ENCODE assay signal across 29 mouse cellular contexts in the genomic region with DNA sequence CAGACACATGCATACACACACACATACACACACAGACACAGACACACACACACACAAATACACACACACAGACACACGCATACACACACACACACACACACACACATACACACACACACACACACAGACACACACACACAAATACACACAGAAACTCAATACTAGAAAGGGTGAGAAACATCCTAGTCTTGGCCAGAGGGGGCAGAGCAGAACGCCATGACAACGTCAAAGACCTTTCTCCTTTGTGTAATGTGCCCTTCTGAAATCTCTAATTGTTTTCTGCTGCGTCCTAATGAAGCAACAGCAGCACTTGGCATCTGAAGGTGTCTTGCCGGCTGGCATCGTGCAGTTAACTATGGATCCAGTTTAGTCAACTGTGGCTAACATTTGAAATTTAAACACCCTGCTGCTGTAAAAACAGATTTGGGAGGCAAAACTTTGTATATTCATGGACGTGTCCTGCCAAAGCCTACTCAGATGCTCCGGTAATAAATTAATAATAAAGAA.
DNase-seq lines count a peak whose midpoint lies in the region; ATAC-seq and TF ChIP-seq lines count a peak whose summit lies in the region.
"Had no signal": no experiment of that assay in that cellular context is flagged by ENCODE, and none has a peak within 500 bp of the region (broad histone marks: within the 10 kb centered on the region; RNA-seq: fewer than 3 reads in every experiment).

No protein-coding gene starts in this region.

- TF ChIP-seq POLR2A in lung, adult 2 months (IDR thresholded peaks at IDR 0.05; ENCODE audit: borderline replicate concordance, extremely low read depth, low read depth, low read length): no peak

- no peaks in the 10 kb centered on the region for H3K27me3 ChIP-seq in lung, embryonic 14.5 days (ENCODE audit: insufficient read depth, low read length)
- H3K27me3 ChIP-seq in midbrain, postnatal 0 days (ENCODE audit: insufficient read depth, low read length): no peaks in the 10 kb centered on the region
- no peaks in the 10 kb centered on the region for H3K27me3 ChIP-seq in midbrain, embryonic 16.5 days (ENCODE audit: control insufficient read depth, insufficient read depth, low read depth, low read length)
- H3K27me3 ChIP-seq in forebrain, embryonic 14.5 days (replicated peaks; ENCODE audit: control insufficient read depth, insufficient read depth, low read length): no peaks in the 10 kb centered on the region
- H3K27me3 ChIP-seq in stomach, postnatal 0 days (ENCODE audit: control insufficient read depth, insufficient read depth, low read length): no peaks in the 10 kb centered on the region
- H3K27me3 ChIP-seq: embryonic facial prominence, embryonic 12.5 days; heart, embryonic 12.5 days; hindbrain, embryonic 13.5 days; kidney, embryonic 15.5 days; limb, embryonic 15.5 days; liver, embryonic 13.5 days had no signal

- H3K27ac ChIP-seq in lung, embryonic 14.5 days (ENCODE audit: low read depth): no peak overlapping the region
- H3K27ac ChIP-seq in midbrain, postnatal 0 days (ENCODE audit: low read depth, low read length): no peak overlapping the region
- H3K27ac ChIP-seq in midbrain, embryonic 16.5 days (ENCODE audit: low read length): no peak overlapping the region
- peak overlapping the region; percentile 77; the same call in 1 of the 2 replicates for H3K27ac ChIP-seq in forebrain, embryonic 14.5 days (ENCODE audit: low read depth, low read length)
- no peak overlapping the region for H3K27ac ChIP-seq in stomach, postnatal 0 days (replicated peaks)
- H3K27ac ChIP-seq: embryonic facial prominence, embryonic 12.5 days; heart, adult 2 months; hindbrain, embryonic 13.5 days; kidney, embryonic 15.5 days; limb, embryonic 10.5 days; limb, embryonic 15.5 days; liver, embryonic 13.5 days had no signal

- H3K4me3 ChIP-seq in lung, embryonic 14.5 days (ENCODE audit: low read depth, low read length): no peak overlapping the region
- no peak overlapping the region for H3K4me3 ChIP-seq in lung, adult 2 months (replicated peaks; ENCODE audit: extremely low read depth, low read depth, low read length)
- no peak overlapping the region for H3K4me3 ChIP-seq in midbrain, postnatal 0 days (ENCODE audit: low read depth, low read length)
- H3K4me3 ChIP-seq in midbrain, embryonic 16.5 days (ENCODE audit: low read depth, low read length): no peak overlapping the region
- H3K4me3 ChIP-seq in forebrain, embryonic 14.5 days (ENCODE audit: low read depth, low read length): no peak overlapping the region
- H3K4me3 ChIP-seq in stomach, postnatal 0 days (ENCODE audit: low read depth, low read length): no peak overlapping the region
- H3K4me3 ChIP-seq: embryonic facial prominence, embryonic 12.5 days; heart, adult 2 months; heart, embryonic 12.5 days; hindbrain, embryonic 13.5 days; kidney, embryonic 15.5 days; limb, embryonic 10.5 days; limb, embryonic 15.5 days; liver, embryonic 13.5 days had no signal

- H3K9me3 ChIP-seq in lung, embryonic 14.5 days (ENCODE audit: low read depth, low read length): no peaks in the 10 kb centered on the region
- H3K9me3 ChIP-seq in midbrain, postnatal 0 days (ENCODE audit: low read length): no peaks in the 10 kb centered on the region
- H3K9me3 ChIP-seq in midbrain, embryonic 16.5 days (replicated peaks; ENCODE audit: control insufficient read depth, low read length, poor library complexity, severe bottlenecking): no peaks in the 10 kb centered on the region
- no peaks in the 10 kb centered on the region for H3K9me3 ChIP-seq in forebrain, embryonic 14.5 days (replicated peaks; ENCODE audit: control insufficient read depth, low read length)
- H3K9me3 ChIP-seq in stomach, postnatal 0 days (ENCODE audit: control insufficient read depth, low read length): no peaks in the 10 kb centered on the region
- H3K9me3 ChIP-seq: embryonic facial prominence, embryonic 12.5 days; heart, embryonic 12.5 days; hindbrain, embryonic 13.5 days; kidney, embryonic 15.5 days; limb, embryonic 10.5 days; limb, embryonic 15.5 days; liver, embryonic 13.5 days had no signal

- 75% methylated on average over 8 of the region's 8 CpGs for WGBS in lung, embryonic 14.5 days
- 79% methylated on average over 8 of the region's 8 CpGs for WGBS in lung, adult 2 months
- 36% methylated on average over 8 of the region's 8 CpGs for WGBS in midbrain, postnatal 0 days
- WGBS in midbrain, embryonic 16.5 days: 30% methylated on average over 8 of the region's 8 CpGs
- 23% methylated on average over 8 of the region's 8 CpGs for WGBS in forebrain, embryonic 14.5 days
- 81% methylated on average over 8 of the region's 8 CpGs for WGBS in stomach, postnatal 0 days

- no peak for ATAC-seq in lung, embryonic 14.5 days (ENCODE audit: insufficient read depth)
- ATAC-seq in midbrain, postnatal 0 days (ENCODE audit: low FRiP score): no peak
- no peak for ATAC-seq in midbrain, embryonic 16.5 days
- peak; percentile 32; the same call in 1 of the 2 replicates for ATAC-seq in forebrain, embryonic 14.5 days
- no peak for ATAC-seq in stomach, postnatal 0 days (ENCODE audit: low FRiP score, low TSS enrichment)
- ATAC-seq: activated CD4-positive, CD25-positive, alpha-beta regulatory T cell, adult 4 months; inflammation-experienced regulatory T-cells, adult 6 months had no signal

- H3K36me3 ChIP-seq in lung, embryonic 14.5 days (ENCODE audit: insufficient read depth): peaks cover 39% of the 10 kb centered on the region
- H3K36me3 ChIP-seq in midbrain, postnatal 0 days (ENCODE audit: insufficient read depth, low read length): no peaks in the 10 kb centered on the region
- no peaks in the 10 kb centered on the region for H3K36me3 ChIP-seq in midbrain, embryonic 16.5 days (ENCODE audit: control insufficient read depth, insufficient read depth, low read length)
- H3K36me3 ChIP-seq in forebrain, embryonic 14.5 days (ENCODE audit: control insufficient read depth, insufficient read depth, low read length): no peaks in the 10 kb centered on the region
- no peaks in the 10 kb centered on the region for H3K36me3 ChIP-seq in stomach, postnatal 0 days (ENCODE audit: control insufficient read depth, insufficient read depth, low read length)
- H3K36me3 ChIP-seq: hindbrain, embryonic 13.5 days; liver, embryonic 13.5 days had no signal

- DNase-seq in lung, embryonic 14.5 days: no peak
- DNase-seq in lung, adult 2 months: no peak
- peak; percentile 42 for DNase-seq in midbrain, postnatal 0 days (ENCODE audit: low spot score)
- DNase-seq in forebrain, embryonic 14.5 days (ENCODE audit: low spot score): peak; percentile 88
- no peak for DNase-seq in stomach, postnatal 0 days (ENCODE audit: low spot score)
- no peak for DNase-seq in urinary bladder, postnatal 25 days (ENCODE audit: low spot score)
- DNase-seq: adrenal gland, adult 8-10 months; B cell, adult 2 months; cerebellum, adult 9-10 months; embryo, embryonic 11 days; heart, adult 2 months; heart, postnatal 4 days; kidney, adult 11 months; kidney, postnatal 4 days; liver, embryonic 13.5 days; lung, adult 18-20 months; right cerebral cortex, adult 18-20 months; spleen, adult 18-20 months; thymus, adult 2 months; thymus, postnatal 36 days had no signal

- peak; percentile 17; the same call in 1 of the 2 replicates for TF ChIP-seq CTCF in lung, embryonic 14.5 days (IDR thresholded peaks at IDR 0.05; ENCODE audit: low read depth)
- no peak for TF ChIP-seq CTCF in lung, adult 2 months (IDR thresholded peaks at IDR 0.05; ENCODE audit: insufficient read depth, low read length)
- TF ChIP-seq CTCF in midbrain, postnatal 0 days (IDR thresholded peaks at IDR 0.05): peak; percentile 64
- peak; percentile 26 for TF ChIP-seq CTCF in stomach, postnatal 0 days (IDR thresholded peaks at IDR 0.05; ENCODE audit: low read depth)

- H3K4me1 ChIP-seq in lung, embryonic 14.5 days (ENCODE audit: insufficient read depth): no peaks in the 10 kb centered on the region
- no peaks in the 10 kb centered on the region for H3K4me1 ChIP-seq in lung, adult 2 months (ENCODE audit: control insufficient read depth, insufficient read depth, low read length)
- no peaks in the 10 kb centered on the region; the same call in 1 of the 2 replicates for H3K4me1 ChIP-seq in midbrain, postnatal 0 days (ENCODE audit: insufficient read depth, low read length)
- peaks cover 15% of the 10 kb centered on the region for H3K4me1 ChIP-seq in midbrain, embryonic 16.5 days (ENCODE audit: control insufficient read depth, insufficient read depth, low read length)
- H3K4me1 ChIP-seq in forebrain, embryonic 14.5 days (ENCODE audit: control insufficient read depth, insufficient read depth, low read length): peaks cover 30% of the 10 kb centered on the region
- H3K4me1 ChIP-seq in stomach, postnatal 0 days (replicated peaks; ENCODE audit: control insufficient read depth, insufficient read depth): no peaks in the 10 kb centered on the region
- H3K4me1 ChIP-seq: embryonic facial prominence, embryonic 12.5 days; heart, embryonic 12.5 days; limb, embryonic 10.5 days; limb, embryonic 15.5 days; liver, embryonic 13.5 days had no signal

- H3K9ac ChIP-seq in lung, embryonic 14.5 days: no peak overlapping the region
- no peak overlapping the region for H3K9ac ChIP-seq in midbrain, postnatal 0 days (replicated peaks; ENCODE audit: low read length, poor library complexity, severe bottlenecking)
- no peak overlapping the region for H3K9ac ChIP-seq in midbrain, embryonic 16.5 days (ENCODE audit: low read depth, low read length)
- H3K9ac ChIP-seq in forebrain, embryonic 14.5 days (ENCODE audit: low read length): no peak overlapping the region
- no peak overlapping the region for H3K9ac ChIP-seq in stomach, postnatal 0 days (ENCODE audit: low read length)
- H3K9ac ChIP-seq: embryonic facial prominence, embryonic 12.5 days; heart, embryonic 12.5 days; hindbrain, embryonic 13.5 days; kidney, embryonic 15.5 days; limb, embryonic 15.5 days; liver, embryonic 13.5 days had no signal

- no peak for TF ChIP-seq EP300 in stomach, postnatal 0 days (optimal IDR thresholded peaks at IDR 0.05)

- no peak overlapping the region for H3K4me2 ChIP-seq in lung, embryonic 14.5 days
- H3K4me2 ChIP-seq in midbrain, postnatal 0 days (ENCODE audit: low read depth, low read length, poor library complexity, severe bottlenecking): no peak overlapping the region
- H3K4me2 ChIP-seq in midbrain, embryonic 16.5 days (ENCODE audit: low read length): no peak overlapping the region
- no peak overlapping the region for H3K4me2 ChIP-seq in forebrain, embryonic 14.5 days (ENCODE audit: low read length)
- H3K4me2 ChIP-seq in stomach, postnatal 0 days (replicated peaks; ENCODE audit: low read depth): no peak overlapping the region
- H3K4me2 ChIP-seq: embryonic facial prominence, embryonic 12.5 days; heart, embryonic 12.5 days; hindbrain, embryonic 13.5 days; kidney, embryonic 15.5 days; limb, embryonic 15.5 days; liver, embryonic 13.5 days had no signal

Comparison
In these comparisons a context has a peak if more than half of its experiments do, and no peak if none do; other contexts are left out.
1. DNase-seq: peak in midbrain, postnatal 0 days (single experiment) and forebrain, embryonic 14.5 days (single experiment); none in lung, embryonic 14.5 days (single experiment), lung, adult 2 months (single experiment), stomach, postnatal 0 days (single experiment) and urinary bladder, postnatal 25 days (single experiment).